Mouse (Mus musculus) right cerebral cortex, postnatal 36 days (tissue): Measurements from ENCODE around the gene Gm10320.

Experiments used
- DNase-seq, 2 experiments: peaks; one replicate each; pipeline ENCODE4 v3.0.0; 2022; ENCODE audit warnings: low spot score in 2 of 2, mixed read lengths in 1 of 2

Gene Gm10320

DNA sequence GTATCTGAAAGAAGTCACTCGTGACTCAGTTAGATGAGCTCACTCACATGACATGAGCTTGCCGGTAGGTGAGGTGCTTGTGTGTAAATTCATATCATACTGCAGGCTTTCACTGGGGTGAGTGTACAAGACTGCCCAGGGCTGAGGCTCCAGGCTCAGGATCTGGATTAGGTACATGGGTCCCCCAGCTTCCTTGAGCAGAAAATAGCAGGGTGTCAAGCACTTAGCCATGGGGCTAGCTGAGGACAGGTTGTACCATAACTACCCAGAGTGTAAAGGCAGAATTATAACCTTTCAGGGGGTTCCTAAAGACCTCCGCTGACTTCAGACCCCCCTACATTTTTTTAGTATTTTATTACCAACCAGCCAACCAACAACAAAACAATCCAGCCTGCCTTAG lies at the start of gene Gm10320:
Gm10320 (minus strand) TSS at position 93 of the 400 bp plus-strand sequence.
- no peak for DNase-seq

DNA sequence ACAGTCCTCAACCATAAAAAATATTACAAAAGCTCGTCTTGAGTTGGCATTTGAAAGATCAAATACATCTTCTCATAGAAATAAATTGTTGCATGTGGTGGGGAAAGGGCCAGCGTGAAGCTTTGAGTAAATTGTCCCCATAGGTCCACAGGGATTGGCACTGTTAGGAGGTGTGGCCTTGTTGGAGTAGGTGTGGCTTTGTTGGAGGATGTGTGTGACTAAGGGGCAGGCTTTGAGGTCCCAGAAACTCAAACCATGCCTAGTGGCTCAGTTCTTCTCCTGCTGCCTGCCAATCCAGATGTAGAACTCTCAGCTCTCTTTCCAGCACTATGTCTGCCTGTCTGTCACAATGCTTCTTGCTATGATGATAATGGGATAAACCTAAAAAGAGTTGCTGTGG lies 49.8 kb upstream of the Gm10320 start:
- no peak for DNase-seq

DNA sequence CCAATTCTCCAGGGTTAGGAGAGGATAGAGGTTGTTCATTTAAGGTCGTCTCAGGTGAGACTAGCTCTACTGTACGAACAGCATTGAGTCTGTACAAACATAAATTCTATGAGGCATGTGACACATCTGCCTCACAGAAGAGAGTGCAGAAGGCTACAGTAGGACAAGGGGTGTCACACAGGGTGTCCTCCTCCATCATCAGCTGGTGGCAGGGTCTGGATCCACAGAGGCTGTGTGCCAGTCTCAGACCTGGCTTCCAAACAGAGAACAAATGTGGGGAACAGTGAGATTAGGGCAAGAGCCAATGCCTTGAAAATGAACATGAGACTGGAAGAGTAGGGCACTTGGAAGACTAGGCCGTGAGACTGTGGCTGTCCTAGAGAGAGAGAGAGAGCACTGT lies 48.4 kb upstream of the Gm10320 start:
- DNase-seq: no peak

DNA sequence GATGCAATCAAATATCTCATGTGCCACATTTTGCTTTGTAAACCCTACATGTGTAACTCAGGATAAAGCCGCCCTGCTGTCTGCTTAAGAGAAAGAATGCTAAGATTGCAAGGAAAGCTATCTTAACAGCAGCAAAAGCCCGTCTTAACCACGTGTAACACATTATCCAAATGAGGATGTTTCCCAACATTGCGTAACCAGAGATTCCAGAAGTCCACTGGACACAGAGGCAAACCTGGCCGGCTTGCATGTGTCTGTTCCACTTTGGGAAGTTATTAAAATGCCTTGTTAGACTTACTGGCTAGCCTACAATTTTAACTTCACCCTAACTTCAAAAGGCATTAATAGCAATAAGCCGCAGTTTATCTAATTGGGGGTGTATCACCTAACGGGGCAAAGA lies 47.5 kb upstream of the Gm10320 start:
- DNase-seq: no peak

DNA sequence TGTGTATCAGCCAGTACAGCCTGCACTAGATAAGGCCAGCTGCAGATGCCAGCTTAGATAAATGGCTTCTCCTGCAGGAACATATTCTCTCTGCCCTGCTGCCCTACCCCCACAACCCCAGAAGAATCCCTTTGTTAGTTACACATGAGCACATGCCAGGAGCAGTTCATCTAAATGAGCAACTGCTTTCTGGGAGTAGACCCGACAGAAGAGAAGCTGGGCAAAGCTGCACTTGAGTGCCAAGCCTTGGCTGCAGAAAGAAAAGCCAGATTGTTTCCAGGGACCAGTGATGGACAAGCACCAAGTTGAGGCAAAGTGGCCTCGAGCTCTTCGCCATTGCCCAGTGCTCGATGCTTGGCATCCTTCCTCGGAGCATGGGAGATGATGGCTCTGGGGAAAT lies 46.8 kb upstream of the Gm10320 start:
- peak in 1 of 2 experiments; percentile 2 for DNase-seq

DNA sequence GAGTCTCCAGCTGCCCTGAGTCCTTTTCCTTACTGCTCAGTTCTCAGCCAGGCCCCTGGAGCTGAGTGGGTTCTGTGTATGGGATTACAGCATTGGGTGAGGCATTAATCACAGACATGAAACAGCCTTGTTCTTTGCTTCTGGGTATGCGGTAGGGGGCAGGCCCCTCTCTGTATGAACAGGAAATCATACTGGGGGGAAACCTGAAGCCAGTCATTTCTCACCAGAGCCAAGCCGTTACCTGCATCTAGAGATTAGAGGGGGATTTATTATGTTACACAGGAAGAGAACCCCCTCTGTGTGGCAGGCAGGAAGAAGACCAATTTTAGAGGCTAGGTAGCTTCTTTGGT lies 43.1 kb upstream of the Gm10320 start:
- no peak for DNase-seq

DNA sequence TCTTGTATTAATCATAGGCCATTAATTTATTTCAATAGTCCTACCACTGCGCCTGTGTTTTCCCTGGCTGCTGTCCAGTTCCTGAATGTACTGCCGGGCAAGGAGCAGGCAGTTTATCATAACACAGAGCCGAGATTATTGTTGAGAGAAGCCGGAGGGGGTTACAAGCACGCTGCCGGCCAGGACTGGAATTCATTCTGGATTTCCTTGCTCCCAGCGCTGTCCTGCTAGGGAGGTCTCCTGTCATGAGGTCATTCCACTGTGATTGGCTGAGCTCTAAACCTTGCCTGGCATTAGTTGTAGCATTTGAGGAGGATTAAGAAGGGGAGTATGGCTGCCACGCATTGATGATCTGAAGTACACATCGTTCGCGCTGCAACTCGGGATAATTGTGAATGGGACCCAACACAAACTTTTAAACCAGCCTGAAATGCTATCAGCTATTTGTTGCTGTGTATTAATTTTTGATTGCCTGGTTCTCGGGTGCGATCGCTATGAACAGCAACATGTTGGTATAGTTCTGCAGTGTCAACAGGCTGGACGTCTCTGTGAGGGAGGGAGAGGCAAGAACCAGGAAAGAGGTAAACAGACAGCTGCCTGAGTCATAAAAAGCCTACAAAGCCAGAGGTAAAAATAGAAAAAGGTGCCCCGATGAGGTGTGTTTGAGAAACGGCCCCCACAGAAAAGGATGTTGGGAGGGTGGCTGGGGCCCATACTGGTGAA lies 42.5 kb upstream of the Gm10320 start:
- peak in 1 of 2 experiments; percentile 3 for DNase-seq

DNA sequence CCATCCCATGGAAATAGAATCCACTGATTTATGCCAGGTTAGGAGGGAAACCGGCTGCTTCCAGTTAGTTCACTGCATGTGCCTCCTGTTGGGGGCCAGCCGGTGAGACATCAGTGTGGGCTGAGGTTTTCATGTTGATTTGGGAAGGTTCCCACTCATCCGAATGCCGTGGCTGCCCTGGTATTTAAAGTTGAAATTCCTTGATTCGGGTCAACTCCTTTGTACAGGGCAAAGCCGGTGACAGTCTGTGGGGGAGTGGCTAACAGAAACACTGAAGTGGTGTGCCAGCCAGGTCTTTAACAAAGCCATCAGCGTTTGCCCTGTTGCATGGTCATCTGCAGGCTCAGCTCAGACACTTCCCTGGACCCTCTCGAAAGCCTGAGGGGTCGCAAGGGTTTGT lies 41.6 kb upstream of the Gm10320 start:
- DNase-seq: no peak

DNA sequence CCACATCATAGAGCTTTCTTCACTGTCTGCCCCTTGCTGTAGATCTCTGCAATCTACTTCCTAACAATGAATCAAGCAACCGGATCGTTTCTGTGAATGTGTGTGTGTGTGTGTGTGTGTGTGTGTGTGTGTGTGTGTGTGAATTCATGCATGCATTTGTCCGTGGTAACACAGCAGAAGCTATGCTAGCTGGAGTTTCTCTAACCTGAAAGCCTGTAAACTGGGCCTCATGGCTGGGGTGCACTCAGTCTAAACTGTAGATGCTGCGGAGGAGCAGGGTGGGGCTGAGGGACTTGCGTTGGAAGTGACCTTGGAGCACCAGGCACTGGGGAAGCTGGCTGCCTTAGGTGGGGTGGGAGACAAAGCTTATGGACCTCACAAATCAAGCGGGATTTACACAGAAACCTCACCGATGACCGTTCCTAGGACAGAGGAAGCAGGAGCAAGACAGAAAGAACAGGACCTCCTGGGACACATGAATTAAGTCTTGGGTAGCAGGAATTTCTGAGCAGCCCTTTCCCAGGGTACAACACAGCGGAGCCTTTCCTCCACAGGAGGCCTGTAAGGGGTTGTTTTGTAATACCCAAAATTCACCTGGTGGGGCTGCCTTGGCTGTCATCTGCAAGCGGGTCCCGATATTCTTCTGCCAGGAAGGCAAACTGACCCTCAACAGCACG lies 41.0 kb upstream of the Gm10320 start:
- DNase-seq: no peak

DNA sequence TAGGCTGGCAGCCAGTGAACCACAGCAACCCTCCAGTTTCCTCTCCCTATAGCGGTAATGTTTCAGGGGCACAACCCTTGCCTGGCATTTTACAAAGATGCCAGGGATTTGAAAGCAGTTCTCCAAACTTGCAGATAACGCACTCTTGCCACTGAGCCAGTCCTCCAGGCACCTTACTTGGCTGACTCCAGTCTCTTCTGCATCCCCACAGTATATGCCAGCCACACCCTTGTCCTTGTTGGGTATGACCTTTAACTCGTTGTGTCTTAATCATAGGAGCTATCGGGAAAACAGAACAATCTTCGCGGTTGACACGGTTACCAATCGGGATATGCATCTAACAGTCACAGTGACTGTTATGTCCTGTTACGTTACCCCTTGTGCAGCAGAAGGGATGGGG lies 40.2 kb upstream of the Gm10320 start:
- DNase-seq: no peak

DNA sequence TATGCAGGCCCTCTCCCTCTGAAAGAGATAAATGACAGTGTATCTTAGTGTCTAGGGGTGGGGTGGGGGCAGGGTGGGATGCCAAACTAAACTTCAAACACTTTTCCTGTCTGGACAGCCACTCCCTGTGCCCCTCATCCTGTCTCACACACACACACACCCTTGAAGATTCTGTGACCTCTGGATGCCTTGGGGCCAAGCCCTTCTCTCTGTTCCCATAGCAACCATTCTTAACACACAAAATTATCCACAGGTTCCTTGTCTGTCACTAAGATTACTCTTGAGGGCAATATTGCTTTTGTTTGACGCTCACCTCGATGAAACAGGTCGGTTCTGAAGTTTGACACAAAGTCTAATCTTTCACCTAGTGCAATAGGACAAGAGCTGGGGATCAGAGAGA lies 39.5 kb upstream of the Gm10320 start:
- no peak for DNase-seq

DNA sequence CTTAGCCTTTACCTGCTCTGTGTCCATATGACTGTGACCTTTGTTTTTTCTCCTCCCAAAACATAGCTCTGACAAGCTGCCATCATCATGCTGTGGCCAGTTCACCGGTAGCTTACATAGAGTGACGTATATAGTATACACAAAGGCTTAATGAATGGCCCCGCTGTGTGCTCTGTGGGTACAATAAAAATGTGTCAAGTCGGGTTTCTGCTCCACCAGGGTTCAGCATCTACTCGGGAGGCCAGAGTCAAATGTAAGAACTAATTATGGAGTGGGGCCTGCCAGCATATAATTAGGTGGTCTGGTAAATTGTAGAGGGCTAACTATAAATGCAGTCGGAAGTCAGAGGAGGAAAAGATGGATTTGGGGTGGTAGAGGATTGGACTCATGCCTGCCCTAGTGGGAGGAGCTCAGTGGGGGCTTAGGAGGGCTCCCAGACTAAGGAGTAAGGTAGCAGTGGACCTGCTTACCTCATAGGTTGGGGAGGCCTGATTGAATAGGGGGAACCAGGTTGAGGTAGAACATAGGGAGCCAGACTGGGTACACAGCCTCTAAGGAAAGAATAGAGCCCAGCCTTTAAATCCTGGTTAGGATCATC lies 32.0 kb upstream of the Gm10320 start:
- no peak for DNase-seq

DNA sequence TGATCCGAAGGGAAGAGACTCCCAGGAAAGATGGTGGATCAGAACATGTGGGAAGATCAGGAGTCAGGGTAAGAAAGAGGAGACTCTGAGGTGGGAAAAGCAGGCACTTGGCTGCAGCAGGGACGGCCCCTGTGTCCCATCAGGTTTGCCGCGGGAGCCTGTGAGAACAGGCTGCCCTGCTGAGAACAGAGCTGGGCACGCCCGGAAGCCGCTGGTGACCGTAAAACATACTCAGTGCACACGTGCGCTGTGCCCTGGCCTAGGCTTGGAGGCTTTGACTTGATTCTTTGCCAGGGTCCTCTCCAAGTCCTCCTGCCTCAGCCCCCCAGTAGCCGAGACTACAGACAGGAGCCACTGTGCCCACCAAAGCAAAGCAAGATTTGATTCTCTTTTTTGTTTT lies 26.5 kb upstream of the Gm10320 start:
- DNase-seq: no peak

DNA sequence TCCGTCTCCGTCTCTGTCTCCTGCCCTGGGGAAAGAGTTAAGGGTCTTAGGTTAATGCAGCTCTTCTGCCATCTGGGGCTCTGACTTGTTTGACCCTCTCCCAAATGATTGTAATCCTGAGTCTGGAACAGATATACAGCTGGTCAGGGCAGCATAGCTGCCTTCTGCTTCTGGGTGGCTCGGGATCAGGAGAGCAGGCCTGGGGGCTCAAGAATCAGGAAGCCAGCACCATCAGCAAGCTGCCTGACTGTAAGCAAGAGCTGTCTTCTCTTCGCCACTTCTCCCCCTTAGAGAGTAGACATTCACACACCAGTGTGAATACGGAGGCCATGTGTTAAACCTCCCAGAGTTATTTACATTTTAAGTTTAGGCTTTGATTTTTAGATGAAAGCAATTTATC lies 25.9 kb upstream of the Gm10320 start:
- DNase-seq: no peak

DNA sequence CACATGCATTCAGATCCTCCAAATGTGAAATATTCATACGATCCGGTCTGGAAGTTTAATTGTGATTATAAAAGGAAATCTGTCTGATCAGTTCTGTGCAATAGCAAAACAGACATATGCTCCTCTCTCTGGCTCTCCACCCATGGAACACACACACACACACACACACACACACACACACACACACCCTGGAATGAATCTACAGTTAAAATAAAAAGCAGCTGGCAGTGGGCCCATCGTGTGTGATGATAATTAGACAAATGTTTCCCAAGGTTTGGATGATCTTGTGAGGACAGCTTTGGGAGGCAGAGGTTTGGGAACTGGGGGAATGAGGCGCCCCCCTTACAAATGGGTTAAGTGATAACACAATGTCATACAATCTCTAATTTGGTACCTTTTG lies 25.2 kb upstream of the Gm10320 start:
- no peak for DNase-seq

DNA sequence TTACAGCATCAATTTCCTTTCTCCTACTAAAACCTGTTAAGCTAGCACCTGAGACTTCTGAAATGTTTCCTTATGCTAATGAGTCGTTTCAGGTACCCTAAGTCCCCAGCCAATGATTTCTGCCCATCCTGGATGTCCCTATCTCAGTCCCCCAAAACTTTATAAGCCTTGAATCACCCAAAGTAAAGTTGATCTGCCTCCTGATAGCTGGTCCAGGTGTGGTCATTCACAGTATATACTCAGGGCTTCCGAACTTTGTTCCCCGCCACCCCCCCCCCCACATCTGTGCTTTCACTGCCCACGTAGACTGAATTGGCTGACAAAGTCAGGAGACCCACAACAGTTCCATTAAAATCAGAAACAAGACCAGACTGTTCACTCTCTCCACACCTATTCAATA lies 20.3 kb upstream of the Gm10320 start:
- DNase-seq: no peak

DNA sequence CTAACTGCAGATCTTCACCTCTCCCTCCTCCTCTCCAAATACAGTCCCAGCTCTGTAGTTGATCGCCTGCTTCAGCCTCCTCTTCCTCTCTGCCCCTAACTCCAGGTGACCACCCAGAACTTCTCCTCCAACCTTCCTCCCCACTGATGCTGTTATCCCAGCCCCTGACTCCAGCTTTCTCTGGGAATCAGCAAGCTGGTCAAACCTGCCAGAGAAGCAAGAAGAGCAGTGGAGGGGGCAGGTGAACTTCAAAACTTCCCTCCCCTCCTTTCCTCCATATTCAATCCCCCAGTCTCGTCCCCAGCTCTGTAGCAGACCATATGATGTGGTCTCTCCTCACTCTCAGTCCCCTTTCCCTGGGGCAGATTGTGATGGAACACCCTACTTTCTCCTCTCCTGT lies 15.9 kb upstream of the Gm10320 start:
- no peak for DNase-seq

DNA sequence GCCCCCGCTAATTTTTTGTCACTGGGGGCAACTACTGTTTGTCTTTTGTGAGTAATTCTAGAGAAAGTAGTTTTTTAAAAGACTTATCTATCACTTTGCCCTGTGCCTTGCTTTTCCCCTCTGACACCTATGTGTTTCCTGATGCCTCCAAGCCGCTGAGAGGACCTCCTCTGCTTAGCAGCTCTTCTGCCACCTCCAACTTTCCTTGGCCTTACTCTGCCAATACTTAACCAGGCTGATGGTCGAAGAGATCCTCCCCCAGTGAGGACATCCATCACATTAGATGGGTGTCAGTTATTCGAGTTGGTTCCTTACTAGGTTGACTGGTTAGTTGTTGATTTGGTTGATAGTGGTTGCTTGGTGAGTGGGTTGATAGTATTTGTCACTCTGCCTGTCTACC lies 14.7 kb upstream of the Gm10320 start:
- DNase-seq: no peak

DNA sequence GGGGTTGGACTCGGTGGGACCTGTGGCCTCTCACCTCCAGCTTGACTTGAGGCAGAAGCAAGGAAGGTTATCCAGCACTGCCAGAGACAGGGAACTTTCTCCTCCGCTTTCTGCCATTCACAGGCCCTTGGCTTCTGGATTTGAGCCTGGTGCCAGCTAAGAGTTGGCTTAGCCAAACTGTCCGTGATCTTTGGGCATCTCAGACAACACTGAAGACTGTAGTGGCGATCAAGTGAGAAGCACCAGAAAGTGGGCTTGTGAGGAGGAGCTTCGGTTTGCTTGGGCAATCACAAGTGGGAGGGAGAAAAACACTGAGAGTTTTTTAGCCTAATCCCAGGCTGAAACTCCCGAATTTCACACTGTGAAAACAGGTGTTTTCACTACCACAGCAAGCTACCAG lies 14.2 kb upstream of the Gm10320 start:
- no peak for DNase-seq

DNA sequence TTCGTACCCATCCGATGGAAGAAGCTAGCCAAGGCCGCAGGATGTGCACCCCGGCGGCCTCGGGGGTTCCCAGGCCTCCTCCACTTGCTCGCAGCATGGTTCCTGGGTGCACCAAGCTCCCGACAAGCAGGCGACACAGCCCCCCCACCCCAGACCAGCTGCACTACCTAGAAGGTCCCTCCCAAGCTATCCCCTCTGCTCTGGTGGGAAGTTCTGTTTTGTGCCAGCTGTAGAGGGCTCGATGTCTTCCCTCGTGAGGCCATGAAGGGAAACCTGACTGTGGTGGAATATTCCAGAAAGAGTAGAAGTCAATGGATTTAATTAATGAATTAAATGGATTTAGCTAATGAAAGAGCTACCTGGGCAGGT lies 13.7 kb upstream of the Gm10320 start:
- DNase-seq: no peak

DNA sequence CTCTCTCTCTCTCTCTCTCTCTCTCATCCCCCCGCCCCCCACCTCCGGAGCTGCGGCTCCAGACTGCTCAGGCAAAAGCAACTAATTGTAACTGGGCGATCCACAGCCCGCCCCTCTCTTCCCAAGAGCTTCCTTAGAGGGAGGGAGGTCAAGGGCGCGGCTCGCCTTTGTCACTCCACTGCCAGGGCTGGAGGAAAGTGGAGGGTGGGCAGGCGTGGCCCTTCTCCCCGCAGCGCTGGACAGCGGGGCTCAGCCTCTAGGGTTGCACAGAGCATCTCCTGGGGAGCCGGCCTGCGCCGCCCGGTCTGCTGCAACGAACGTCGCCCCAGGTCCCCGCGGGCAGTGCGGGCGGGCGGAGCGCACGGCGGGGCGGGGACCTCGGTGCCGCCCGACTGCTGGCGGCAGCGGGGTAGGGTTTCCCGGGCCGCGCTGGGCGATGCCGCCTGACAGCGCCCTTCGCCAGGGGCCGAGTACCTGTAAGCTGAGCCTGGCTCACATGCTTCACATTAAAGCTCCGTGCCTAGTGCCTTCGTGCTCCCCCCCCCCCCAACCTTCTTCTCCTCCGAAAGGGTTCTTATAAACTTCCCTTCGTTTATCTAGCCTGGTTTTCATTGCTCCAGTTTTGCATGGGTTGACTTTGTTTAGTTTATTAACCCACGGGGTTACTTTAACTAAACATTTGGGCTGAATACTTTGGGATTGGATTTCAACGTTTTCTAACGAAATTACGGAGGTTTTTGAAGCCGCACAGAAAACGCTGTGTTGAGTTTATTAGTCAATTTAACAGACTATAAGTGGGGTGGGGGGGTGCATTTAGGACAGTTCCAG lies 13.1 kb upstream of the Gm10320 start:
- DNase-seq: no peak

DNA sequence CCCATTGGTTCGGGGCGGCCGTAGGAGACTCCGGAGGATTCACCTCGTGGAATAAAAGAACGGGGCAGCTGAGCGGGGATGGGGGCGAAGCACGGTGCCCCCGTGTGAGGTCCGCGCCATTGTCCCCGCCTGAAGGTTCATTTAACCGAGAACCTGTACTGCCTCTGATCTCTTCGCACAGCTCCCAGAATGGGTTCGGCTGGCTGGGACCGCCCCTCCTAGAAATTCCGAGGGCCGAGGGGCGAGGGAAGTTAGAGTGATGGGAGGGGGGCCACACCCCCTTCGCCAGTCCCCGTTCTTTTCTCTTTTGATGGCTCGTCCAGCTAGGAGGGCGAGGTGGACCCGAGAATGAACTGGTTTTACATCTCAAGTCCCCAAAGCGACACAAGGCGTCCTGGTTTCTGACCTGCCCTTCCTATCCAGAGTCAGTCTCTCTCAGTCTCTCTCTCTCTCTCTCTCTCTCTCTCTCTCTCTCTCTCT lies 12.4 kb upstream of the Gm10320 start:
- no peak for DNase-seq
